Mouse (Mus musculus) MN1 (cell line): ENCODE results near the gene Esr2.
"Not testable (repeated sequence)": the region's sequence is repeated elsewhere in the genome, so short reads cannot be mapped to it uniquely, and the experiment has no call there.

Experiments
- DNase-seq: peaks from one replicate; pipeline ENCODE4 v3.0.0-alpha.2; 2016; ENCODE audit warnings: low spot score

Esr2 gene

GRCm38 (mm10) chr12:76177000-76177863, at the start of gene Esr2:
Gene Esr2 (minus strand): TSS chr12:76177259.
- DNase-seq: no peak

GRCm38 (mm10) chr12:76222104-76222503, 45.0 kb upstream of the Esr2 start:
- not testable (repeated sequence) for DNase-seq

GRCm38 (mm10) chr12:76216716-76217115, 39.7 kb upstream of the Esr2 start:
- no peak for DNase-seq

- DNase-seq: no peak
These were observed 38.1 kb upstream of the Esr2 start for GRCm38 (mm10) chr12:76215121-76215520.

- DNase-seq: no peak
These were observed 32.4 kb upstream of the Esr2 start for GRCm38 (mm10) chr12:76209429-76209974.

GRCm38 (mm10) chr12:76200326-76200725, 23.3 kb upstream of the Esr2 start:
- DNase-seq: no peak

GRCm38 (mm10) chr12:76197071-76197470, 20.0 kb upstream of the Esr2 start:
- no peak for DNase-seq

- peak; percentile 82 for DNase-seq
These were observed 19.6 kb upstream of the Esr2 start for GRCm38 (mm10) chr12:76196709-76197054.

GRCm38 (mm10) chr12:76195912-76196708, 19.1 kb upstream of the Esr2 start:
- DNase-seq: peak; percentile 84

GRCm38 (mm10) chr12:76194526-76194925, 17.5 kb upstream of the Esr2 start:
- no peak for DNase-seq

- peak; percentile 85 for DNase-seq
These were observed 13.9 kb upstream of the Esr2 start for GRCm38 (mm10) chr12:76190940-76191339.

- DNase-seq: peak; percentile 29
These were observed 10.8 kb upstream of the Esr2 start for GRCm38 (mm10) chr12:76187849-76188248.

GRCm38 (mm10) chr12:76186473-76186872, 9.4 kb upstream of the Esr2 start:
- DNase-seq: no peak

- DNase-seq: no peak
These were observed 8.2 kb upstream of the Esr2 start for GRCm38 (mm10) chr12:76185167-76185816.

GRCm38 (mm10) chr12:76184271-76184670, 7.2 kb upstream of the Esr2 start:
- no peak for DNase-seq

GRCm38 (mm10) chr12:76182831-76183230, 5.8 kb upstream of the Esr2 start:
- no peak for DNase-seq

GRCm38 (mm10) chr12:76181471-76181870, 4.4 kb upstream of the Esr2 start:
- no peak for DNase-seq

- no peak for DNase-seq
These were observed 3.4 kb upstream of the Esr2 start for GRCm38 (mm10) chr12:76180442-76180841.

GRCm38 (mm10) chr12:76179527-76179926, 2.5 kb upstream of the Esr2 start:
- no peak for DNase-seq

GRCm38 (mm10) chr12:76179051-76179450, 2.0 kb upstream of the Esr2 start:
- DNase-seq: no peak

GRCm38 (mm10) chr12:76177864-76178518, 932 bp upstream of the Esr2 start:
- peak; percentile 71 for DNase-seq

- no peak for DNase-seq
These were observed 11.4 kb downstream of the Esr2 start for GRCm38 (mm10) chr12:76165641-76166040.
